Mouse (Mus musculus) frontal cortex, adult 2 months (tissue): ENCODE results near the gene Hcrtr2. TPM values are rescaled to one million over a fixed set of nuclear protein-coding genes. Genes with fewer than 3 reads are reported as not detected.
A peak's percentile ranks its signal among the peaks of the same experiment; 100 is the strongest.

ENCODE experiments used
- DNase-seq, 2 experiments: peaks; one replicate each; pipeline ENCODE4 v3.0.0; 2022; ENCODE audit warnings: low spot score in 1 of 2; ENCODE audit errors: extremely low spot score in 1 of 2
- polyA plus RNA-seq: library from polyadenylated mRNA; depleted of rRNA; stranded (reverse); fragments of >200 nt; gene quantifications from 2 replicates; pipeline ENCODE4 v1.2.3, GENCODE M21; 2012; rRNA removed

Hcrtr2 gene
- polyA plus RNA-seq, 1 experiment, result 0.84 TPM

- peak; percentile 30 to 77 for DNase-seq
Measured at GRCm38 (mm10) chr9:76236626-76237025, 87.0 kb downstream of the Hcrtr2 start.

DNA sequence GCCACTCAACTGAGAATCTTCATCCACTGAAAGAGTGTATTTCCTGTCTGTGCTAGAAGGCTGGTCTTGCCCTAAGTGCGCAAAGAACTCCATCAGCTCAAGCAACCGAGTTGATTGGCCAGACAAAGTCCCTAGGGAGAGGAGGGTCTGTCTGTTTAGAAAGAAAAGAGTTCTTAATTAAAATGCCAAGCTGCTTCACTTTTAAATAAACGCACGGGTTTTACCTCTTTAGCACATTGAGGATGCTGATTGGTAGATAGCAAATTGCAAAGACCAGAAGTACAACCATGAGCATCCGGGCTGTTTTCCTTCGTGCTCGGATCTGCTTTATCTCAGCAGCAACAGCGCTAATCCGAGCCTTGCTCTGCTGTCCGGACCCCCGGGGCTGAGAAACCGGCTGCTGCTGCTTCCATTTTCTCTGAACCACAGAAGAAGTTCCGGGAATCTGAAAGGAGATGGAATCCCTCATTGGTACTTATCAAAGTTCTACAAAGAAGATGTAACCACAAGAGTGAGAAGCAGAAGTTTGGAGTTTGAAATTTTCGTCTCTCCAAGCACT lies 87.6 kb downstream of the Hcrtr2 start:
- DNase-seq, result peak in 1 of 2 experiments; percentile 7

GRCm38 (mm10) chr9:76234899-76235298 lies 88.8 kb downstream of the Hcrtr2 start:
- no peak for DNase-seq

GRCm38 (mm10) chr9:76230400-76230799 lies 93.3 kb downstream of the Hcrtr2 start:
- DNase-seq, result no peak

- no peak for DNase-seq
Measured at GRCm38 (mm10) chr9:76217178-76217975, 106.3 kb downstream of the Hcrtr2 start.

- DNase-seq, result peak; percentile 3 to 9
Measured at GRCm38 (mm10) chr9:76214678-76215077, 109.0 kb downstream of the Hcrtr2 start.

- DNase-seq, result no peak
Measured at GRCm38 (mm10) chr9:76213557-76213956, 110.1 kb downstream of the Hcrtr2 start, which contains the start of gene Gfral. Gene Gfral (minus strand): TSS chr9:76213657.

GRCm38 (mm10) chr9:76196917-76197316 lies 126.7 kb downstream of the Hcrtr2 start:
- DNase-seq, result peak in 1 of 2 experiments; percentile 12

GRCm38 (mm10) chr9:76179221-76179620 lies 144.4 kb downstream of the Hcrtr2 start:
- DNase-seq, result no peak

Other genes with a start within 250 kb of the Hcrtr2 start
- gene Gfral, start 110.2 kb downstream of the Hcrtr2 start, polyA plus RNA-seq, result not detected in 2 replicates
- 0.04 and 0.06 TPM in 2 replicates for gene Fam83b, start 243.3 kb upstream of the Hcrtr2 start, polyA plus RNA-seq